Mouse (Mus musculus): ENCODE measurements around the gene A830018L16Rik. TPM values are rescaled to one million over a fixed set of nuclear protein-coding genes. Genes with fewer than 3 reads are reported as not detected.
"Not testable (repeated sequence)": the region's sequence is repeated elsewhere in the genome, so short reads cannot be mapped to it uniquely, and the experiment has no call there.

Gene A830018L16Rik
- total RNA-seq, 2 experiments from 2014 or later: 0.45 TPM

GRCm38 (mm10) chr1:12008789-12009550 lies 595.1 kb downstream of the A830018L16Rik start:
- DNase-seq: no peak

GRCm38 (mm10) chr1:12009551-12009846 lies 595.6 kb downstream of the A830018L16Rik start:
- no peak for DNase-seq

- DNase-seq: no peak
These were observed 596.7 kb downstream of the A830018L16Rik start for GRCm38 (mm10) chr1:12010607-12011006.

- not testable (repeated sequence) for DNase-seq
These were observed 606.7 kb downstream of the A830018L16Rik start for GRCm38 (mm10) chr1:12020646-12021045.

Data from gastrocnemius, postnatal 10 days (tissue).